In genomic region chr19:47526239-47526986, GRCm38 (mm10) we compare ENCODE assay signal across 11 mouse cellular contexts. TPM values are rescaled to one million over a fixed set of nuclear protein-coding genes. Genes with fewer than 3 reads are reported as not detected.
DNase-seq lines count a peak whose midpoint lies in the region; ATAC-seq lines count a peak whose summit lies in the region.
"Had no signal": no experiment of that assay in that cellular context is flagged by ENCODE, and none has a peak within 500 bp of the region (broad histone marks: within the 10 kb centered on the region; RNA-seq: fewer than 3 reads in every experiment).

No protein-coding gene starts in this region.

- intact Hi-C loops in left cerebral cortex, postnatal 36 days (cut with DNase I): no loop called here

- peaks cover 54% of the 10 kb centered on the region for H3K36me3 ChIP-seq in neural tube, embryonic 13.5 days
- H3K36me3 ChIP-seq in forebrain, embryonic 16.5 days (ENCODE audit: control insufficient read depth, insufficient read depth): no peaks in the 10 kb centered on the region

- no peak overlapping the region for H3K9ac ChIP-seq in neural tube, embryonic 13.5 days
- no peak overlapping the region for H3K9ac ChIP-seq in forebrain, embryonic 16.5 days (replicated peaks; ENCODE audit: low read depth, low read length)
- H3K9ac ChIP-seq: limb, embryonic 13.5 days had no signal

- peak; percentile 85 for ATAC-seq in frontal cortex, adult (ENCODE audit: low TSS enrichment)
- ATAC-seq in neural tube, embryonic 13.5 days (ENCODE audit: low read depth): no peak
- ATAC-seq in forebrain, embryonic 16.5 days: no peak
- ATAC-seq: inflammation-experienced regulatory T-cells, adult 6 months had no signal

- H3K27me3 ChIP-seq in neural tube, embryonic 13.5 days: no peaks in the 10 kb centered on the region
- no peaks in the 10 kb centered on the region for H3K27me3 ChIP-seq in forebrain, embryonic 16.5 days (replicated peaks; ENCODE audit: control insufficient read depth, insufficient read depth, low read length)
- H3K27me3 ChIP-seq: limb, embryonic 13.5 days had no signal

- no peak for DNase-seq in frontal cortex, postnatal 10 days (ENCODE audit: low spot score in 2 of 2)
- DNase-seq in neural tube, embryonic 10.5 days (ENCODE audit: extremely low spot score, low spot score): no peak
- peak; percentile 33 to 38 for DNase-seq in left cerebral cortex, postnatal 36 days (ENCODE audit: low spot score in 2 of 2)
- peak; percentile 61 for DNase-seq in thymus, postnatal 14 days
- DNase-seq in urinary bladder, adult 2 months (ENCODE audit: low spot score): no peak
- DNase-seq: adrenal gland, adult 2 months had no signal

- H3K4me3 ChIP-seq in neural tube, embryonic 13.5 days: no peak overlapping the region
- H3K4me3 ChIP-seq in forebrain, embryonic 16.5 days (replicated peaks; ENCODE audit: low read length): no peak overlapping the region
- H3K4me3 ChIP-seq: limb, embryonic 13.5 days had no signal

- no peaks in the 10 kb centered on the region for H3K9me3 ChIP-seq in neural tube, embryonic 13.5 days
- no peaks in the 10 kb centered on the region for H3K9me3 ChIP-seq in forebrain, embryonic 16.5 days (ENCODE audit: control insufficient read depth, low read length)
- H3K9me3 ChIP-seq: limb, embryonic 13.5 days had no signal

- H3K27ac ChIP-seq in neural tube, embryonic 13.5 days (replicated peaks): 0 out of 2 replicates have a peak overlapping the region, but pooled peaks have one; percentile 13
- H3K27ac ChIP-seq in forebrain, embryonic 16.5 days (ENCODE audit: low read length): no peak overlapping the region
- H3K27ac ChIP-seq: limb, embryonic 13.5 days had no signal

- WGBS in neural tube, embryonic 13.5 days: 78% methylated on average over 21 of the region's 21 CpGs
- 84% methylated on average over 21 of the region's 21 CpGs for WGBS in forebrain, embryonic 16.5 days

- no peaks in the 10 kb centered on the region for H3K4me1 ChIP-seq in neural tube, embryonic 13.5 days (replicated peaks)
- H3K4me1 ChIP-seq in forebrain, embryonic 16.5 days (replicated peaks; ENCODE audit: control insufficient read depth, insufficient read depth, low read length): no peaks in the 10 kb centered on the region

- H3K4me2 ChIP-seq in neural tube, embryonic 13.5 days: no peak overlapping the region
- no peak overlapping the region for H3K4me2 ChIP-seq in forebrain, embryonic 16.5 days (ENCODE audit: low read length)
- H3K4me2 ChIP-seq: limb, embryonic 13.5 days had no signal

RNA-seq across cellular contexts. Expression of gene Stn1, which starts 10.9 kb away (rescaled TPM):
- 33.0 and 34.0 TPM in 2 replicates for polyA plus RNA-seq in neural tube, embryonic 13.5 days (2015; fragmentation: Nextera tagmentation; extraction: Ambion mirVana)
- total RNA-seq in left cerebral cortex, postnatal 36 days (2021): 10 to 100 TPM; 23.9 to 30.8 TPM
- polyA plus RNA-seq in forebrain, embryonic 16.5 days (2015; fragmentation: Nextera tagmentation; extraction: Ambion mirVana): 30.0 and 34.0 TPM in 2 replicates
- polyA plus RNA-seq in urinary bladder, adult 2 months (2012; rRNA removed): 19.4 and 21.2 TPM in 2 replicates

RNA-seq across cellular contexts. Expression of gene Slk, which starts 53.1 kb away (rescaled TPM):
- polyA plus RNA-seq in neural tube, embryonic 13.5 days (2015; fragmentation: Nextera tagmentation; extraction: Ambion mirVana): 6.9 and 8.7 TPM in 2 replicates
- 10 to 100 TPM; 53.4 to 61.2 TPM for total RNA-seq in left cerebral cortex, postnatal 36 days (2021)
- polyA plus RNA-seq in forebrain, embryonic 16.5 days (2015; fragmentation: Nextera tagmentation; extraction: Ambion mirVana): 7.5 and 7.8 TPM in 2 replicates
- 49.5 and 51.5 TPM in 2 replicates for polyA plus RNA-seq in urinary bladder, adult 2 months (2012; rRNA removed)

Comparison
In these comparisons a context has a peak if more than half of its experiments do, and no peak if none do; other contexts are left out.
1. DNase-seq: peak in left cerebral cortex, postnatal 36 days (2 of 2) and thymus, postnatal 14 days (single experiment); none in frontal cortex, postnatal 10 days (0 of 2), neural tube, embryonic 10.5 days (single experiment) and urinary bladder, adult 2 months (single experiment).